Mouse (Mus musculus) erythroblast, embryonic 14.5 days (primary cell): ENCODE results near the gene Fut9.

Experiments
- GATA1 ChIP-seq: IDR thresholded peaks from 2 replicates; pipeline ENCODE4 v1.6.1; 2012; ENCODE audit warnings: low read length, inconsistent platforms, mixed read lengths
- TAL1 ChIP-seq: IDR thresholded peaks from 3 replicates; pipeline ENCODE4 v1.6.1; 2012; ENCODE audit warnings: low read length, inconsistent platforms, mixed read lengths

- no peak for TF ChIP-seq GATA1
- TF ChIP-seq TAL1, result no peak
Observed at GRCm38 (mm10) chr4:25799476-25800283, at the start of gene Fut9.
